Mouse (Mus musculus) liver, embryonic 14.5 days (tissue): ENCODE results near the gene Slc7a5.

Source experiments
- CTCF ChIP-seq: IDR thresholded peaks from 2 replicates; pipeline ENCODE4 v1.5.1; 2016; ENCODE audit warnings: antibody characterized with exemption, low read depth, control low read depth
- EP300 ChIP-seq: IDR thresholded peaks from 2 replicates; pipeline ENCODE4 v1.6.1; 2016; ENCODE audit warnings: antibody characterized with exemption, low read depth

- TF ChIP-seq CTCF: no peak
- TF ChIP-seq EP300: no peak
Observed at GRCm38 (mm10) chr8:121895910-121896309, 11.6 kb downstream of the Slc7a5 start.
